In genomic region chr11:76224631-76225030, GRCm38 (mm10) we compare ENCODE assay signal across 21 mouse cellular contexts. TPM values are rescaled to one million over a fixed set of nuclear protein-coding genes. Genes with fewer than 3 reads are reported as not detected.
"Had no signal": no experiment of that assay in that cellular context is flagged by ENCODE, and none has a peak within 500 bp of the region (broad histone marks: within the 10 kb centered on the region; RNA-seq: fewer than 3 reads in every experiment).

No protein-coding gene starts in this region.

- H3K9me3 ChIP-seq: midbrain, embryonic 10.5 days; midbrain, embryonic 12.5 days; neural tube, embryonic 13.5 days; stomach, embryonic 15.5 days had no signal

- H3K27ac ChIP-seq: midbrain, embryonic 10.5 days; midbrain, embryonic 12.5 days; neural tube, embryonic 13.5 days; stomach, embryonic 15.5 days; stomach, postnatal 0 days had no signal

- ATAC-seq: midbrain, embryonic 16.5 days had no signal

- H3K9ac ChIP-seq: lung, embryonic 14.5 days; midbrain, embryonic 12.5 days; neural tube, embryonic 13.5 days; stomach, embryonic 15.5 days had no signal

- H3K4me3 ChIP-seq: midbrain, embryonic 10.5 days; midbrain, embryonic 12.5 days; myocyte; neural tube, embryonic 13.5 days; stomach, embryonic 15.5 days had no signal

- H3K27me3 ChIP-seq: midbrain, embryonic 12.5 days; neural tube, embryonic 13.5 days; stomach, embryonic 15.5 days had no signal

- H3K4me2 ChIP-seq: lung, embryonic 14.5 days; midbrain, embryonic 12.5 days; neural tube, embryonic 13.5 days; stomach, embryonic 15.5 days had no signal

- DNase-seq: lung, adult 18-20 months; lung, embryonic 14.5 days; lung, postnatal 10 days; lung, postnatal 4 days; midbrain, embryonic 14.5 days; right cerebral cortex, postnatal 14 days; thymus, adult 2 months; thymus, postnatal 25 days; thymus, postnatal 4 days had no signal

- H3K4me1 ChIP-seq: midbrain, embryonic 10.5 days; midbrain, embryonic 12.5 days; neural tube, embryonic 13.5 days; stomach, embryonic 15.5 days had no signal

RNA-seq across cellular contexts. Expression of gene Dbil5, which starts 7.2 kb away (rescaled TPM):
- total RNA-seq: megakaryocyte, adult 5-6 weeks; megakaryocyte-erythroid progenitor cell, adult 5-6 weeks; neutrophil, adult 5-6 weeks had no signal
- polyA plus RNA-seq: midbrain, embryonic 12.5 days; neural tube, embryonic 11.5 days; spleen, adult 2 months had no signal
